Mouse (Mus musculus) left cerebral cortex, postnatal 4 days (tissue): ENCODE measurements around the gene Gm13285. TPM values are rescaled to one million over a fixed set of nuclear protein-coding genes. Genes with fewer than 3 reads are reported as not detected.
"Not testable (repeated sequence)": the region's sequence is repeated elsewhere in the genome, so short reads cannot be mapped to it uniquely, and the experiment has no call there.

ENCODE experiments used
- DNase-seq: peaks from one replicate; pipeline ENCODE4 v3.0.0-alpha.2; 2022
- intact Hi-C: fragments of 180-260 bp; cut with DNase I; formaldehyde crosslinking; loops from one replicate; pipeline ENCODE4 v1.15.1; 2025
- total RNA-seq, 2 experiments: library from RNA; stranded (reverse); gene quantifications; 2 replicates each; pipeline ENCODE4 v1.2.3; 2021

Gene Gm13285
- total RNA-seq: under 1 TPM in 1 of 2 experiments, not detected in 1; 0.24 TPM

DNA sequence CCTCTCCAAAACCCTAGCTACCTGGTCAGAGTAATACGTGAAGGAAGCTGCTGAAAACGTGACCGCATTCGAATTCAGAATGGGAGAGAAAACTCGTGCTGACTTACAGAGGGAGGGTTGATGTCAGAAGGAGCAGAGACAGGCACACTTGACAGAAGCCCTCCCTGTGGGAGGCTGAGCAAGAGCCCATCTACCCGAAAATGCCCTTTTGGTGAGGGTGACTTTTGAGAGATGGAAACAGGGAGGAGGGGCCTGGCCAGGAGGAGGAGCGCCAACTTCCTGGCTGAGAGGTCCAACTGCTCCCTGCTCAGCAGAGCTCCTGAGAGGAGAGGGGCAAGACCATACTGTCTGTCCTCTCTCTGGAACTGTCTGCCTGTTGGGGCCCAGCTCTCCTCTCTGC is at the start of gene Gm13285:
Gm13285 (plus strand) TSS at position 301 of the 400 bp plus-strand sequence.
- intact Hi-C loops, DNase-seq: not testable (repeated sequence)

- intact Hi-C loops: no loop called here
- no peak for DNase-seq
Observed at GRCm38 (mm10) chr4:88749926-88750325, 49.5 kb upstream of the Gm13285 start.

DNA sequence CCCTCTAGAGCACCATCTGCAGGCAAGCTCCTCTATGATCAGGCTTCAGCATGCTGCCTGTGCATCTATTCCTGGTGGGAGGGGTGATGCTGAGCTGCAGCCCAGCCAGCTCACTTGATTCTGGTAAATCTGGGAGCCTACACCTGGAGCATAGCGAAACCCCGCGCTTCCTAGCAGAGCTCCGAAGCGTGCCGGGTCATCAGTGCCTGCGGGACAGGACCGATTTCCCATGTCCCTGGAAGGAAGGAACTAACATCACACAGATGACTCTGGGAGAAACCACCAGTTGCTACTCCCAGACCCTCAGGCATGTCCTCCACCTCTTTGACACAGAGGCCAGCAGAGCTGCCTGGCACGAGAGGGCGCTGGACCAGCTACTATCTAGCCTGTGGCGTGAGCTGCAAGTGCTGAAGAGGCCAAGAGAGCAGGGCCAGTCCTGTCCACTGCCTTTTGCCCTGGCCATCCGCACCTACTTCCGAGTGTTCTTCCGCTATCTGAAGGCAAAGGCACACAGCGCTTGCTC is 44.6 kb upstream of the Gm13285 start, which contains the start of gene Gm13271:
Gm13271 (plus strand) TSS at position 51 of the 523 bp plus-strand sequence.
- peak; percentile 45 for DNase-seq
- intact Hi-C loops: not testable (repeated sequence)

- intact Hi-C loops, DNase-seq: not testable (repeated sequence)
Observed at GRCm38 (mm10) chr4:88756581-88757513, 42.6 kb upstream of the Gm13285 start.

DNA sequence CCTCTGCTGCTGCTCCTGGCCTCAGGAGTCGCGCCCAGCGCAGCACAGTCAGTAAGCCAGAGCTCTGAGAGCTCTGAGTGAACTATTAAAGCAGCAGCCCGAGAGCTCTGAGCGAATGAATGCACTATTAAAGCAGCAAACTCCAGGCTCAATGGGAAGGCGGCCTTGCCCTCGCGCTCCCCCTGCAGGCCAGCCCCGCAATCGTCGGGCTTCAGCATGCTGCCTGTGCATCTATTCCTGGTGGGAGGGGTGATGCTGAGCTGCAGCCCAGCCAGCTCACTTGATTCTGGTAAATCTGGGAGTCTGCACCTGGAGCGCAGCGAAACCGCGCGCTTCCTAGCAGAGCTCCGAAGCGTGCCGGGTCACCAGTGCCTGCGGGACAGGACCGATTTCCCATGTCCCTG is 41.8 kb upstream of the Gm13285 start:
- intact Hi-C loops: not testable (repeated sequence)
- peak; percentile 82 for DNase-seq

GRCm38 (mm10) chr4:88758751-88759150 is 40.7 kb upstream of the Gm13285 start:
- intact Hi-C loops, DNase-seq: not testable (repeated sequence)

GRCm38 (mm10) chr4:88759610-88760268 is 39.7 kb upstream of the Gm13285 start, which contains the start of gene Gm13283:
Gene Gm13283, plus strand, starts transcription at chr4:88760119.
- DNase-seq, intact Hi-C loops: not testable (repeated sequence)

DNA sequence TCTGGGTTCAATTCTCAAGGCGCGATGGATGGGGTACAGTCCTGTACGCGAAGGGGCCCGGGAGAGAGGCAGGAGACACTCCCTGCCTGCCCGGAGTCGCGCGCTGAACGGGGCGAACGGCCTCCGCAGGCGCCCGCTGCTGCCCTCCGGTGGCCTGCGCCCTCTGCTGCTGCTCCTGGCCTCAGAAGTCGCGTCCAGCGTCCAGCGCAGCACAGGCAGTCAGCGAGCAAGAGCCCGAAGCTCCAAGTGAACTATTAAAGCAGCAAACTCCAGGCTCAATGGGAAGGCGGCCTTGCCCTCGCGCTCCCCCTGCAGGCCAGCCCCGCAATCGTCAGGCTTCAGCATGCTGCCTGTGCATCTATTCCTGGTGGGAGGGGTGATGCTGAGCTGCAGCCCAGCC is 39.0 kb upstream of the Gm13285 start:
- DNase-seq: peak; percentile 68
- intact Hi-C loops: not testable (repeated sequence)

DNA sequence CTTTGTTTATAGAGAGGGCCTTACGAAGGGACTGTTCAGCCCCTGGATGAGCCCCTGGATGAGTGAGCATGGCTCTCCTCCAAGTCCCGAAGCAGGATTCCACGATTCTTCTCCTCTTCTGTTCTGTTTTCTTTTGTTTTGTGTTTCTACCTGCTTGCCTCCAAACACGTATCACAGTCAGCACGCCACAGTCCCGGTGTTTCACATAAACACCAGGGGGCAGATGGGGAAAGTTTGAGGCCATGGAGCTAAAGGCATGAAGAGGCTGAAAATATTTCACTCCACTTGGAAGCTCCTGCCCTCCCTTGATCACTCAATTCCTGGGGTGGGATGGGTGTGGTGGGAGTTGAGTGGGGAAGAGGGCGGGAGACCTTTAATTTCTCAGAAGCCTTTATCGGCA is 37.7 kb upstream of the Gm13285 start:
- peak; percentile 61 for DNase-seq
- intact Hi-C loops: not testable (repeated sequence)

DNA sequence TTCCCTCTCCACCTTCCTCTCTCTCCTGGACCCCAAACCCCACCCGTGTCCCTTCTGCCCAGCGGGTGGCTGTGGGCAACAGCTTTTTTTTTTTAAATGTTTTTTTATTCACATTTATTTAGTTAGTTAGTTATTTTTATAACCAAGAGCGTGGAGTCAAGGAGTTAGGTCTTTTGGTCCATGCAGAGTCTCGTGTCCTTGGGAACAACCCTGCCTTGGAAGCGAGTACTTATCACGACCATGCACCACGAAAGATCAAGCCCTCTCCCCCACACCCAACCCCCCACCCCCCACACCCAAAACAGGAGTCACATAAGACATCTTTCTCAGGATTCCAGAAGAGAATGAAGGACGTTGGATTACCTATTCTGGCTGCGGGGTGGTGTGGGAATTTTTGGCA is 37.1 kb upstream of the Gm13285 start:
- intact Hi-C loops, DNase-seq: not testable (repeated sequence)

- peak; percentile 29 for DNase-seq
- intact Hi-C loops: not testable (repeated sequence)
Observed at GRCm38 (mm10) chr4:88763384-88764018, 36.0 kb upstream of the Gm13285 start.

- DNase-seq, intact Hi-C loops: not testable (repeated sequence)
Observed at GRCm38 (mm10) chr4:88773534-88773933, 25.9 kb upstream of the Gm13285 start, which contains the start of gene Gm13290. Gene Gm13290, plus strand, starts transcription at chr4:88773834.

DNA sequence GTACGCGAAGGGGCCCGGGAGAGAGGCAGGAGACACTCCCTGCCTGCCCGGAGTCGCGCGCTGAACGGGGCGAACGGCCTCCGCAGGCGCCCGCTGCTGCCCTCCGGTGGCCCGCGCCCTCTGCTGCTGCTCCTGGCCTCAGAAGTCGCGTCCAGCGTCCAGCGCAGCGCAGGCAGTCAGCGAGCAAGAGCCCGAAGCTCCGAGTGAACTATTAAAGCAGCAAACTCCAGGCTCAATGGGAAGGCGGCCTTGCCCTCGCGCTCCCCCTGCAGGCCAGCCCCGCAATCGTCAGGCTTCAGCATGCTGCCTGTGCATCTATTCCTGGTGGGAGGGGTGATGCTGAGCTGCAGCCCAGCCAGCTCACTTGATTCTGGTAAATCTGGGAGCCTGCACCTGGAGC is 22.8 kb upstream of the Gm13285 start, which contains the start of gene Gm13289:
Gm13289 (plus strand) TSS at position 301 of the 400 bp plus-strand sequence.
- intact Hi-C loops, DNase-seq: not testable (repeated sequence)

DNA sequence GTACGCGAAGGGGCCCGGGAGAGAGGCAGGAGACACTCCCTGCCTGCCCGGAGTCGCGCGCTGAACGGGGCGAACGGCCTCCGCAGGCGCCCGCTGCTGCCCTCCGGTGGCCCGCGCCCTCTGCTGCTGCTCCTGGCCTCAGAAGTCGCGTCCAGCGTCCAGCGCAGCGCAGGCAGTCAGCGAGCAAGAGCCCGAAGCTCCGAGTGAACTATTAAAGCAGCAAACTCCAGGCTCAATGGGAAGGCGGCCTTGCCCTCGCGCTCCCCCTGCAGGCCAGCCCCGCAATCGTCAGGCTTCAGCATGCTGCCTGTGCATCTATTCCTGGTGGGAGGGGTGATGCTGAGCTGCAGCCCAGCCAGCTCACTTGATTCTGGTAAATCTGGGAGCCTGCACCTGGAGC is 19.9 kb upstream of the Gm13285 start, which contains the start of gene Gm13272:
Gm13272 (plus strand) TSS at position 301 of the 400 bp plus-strand sequence.
- DNase-seq, intact Hi-C loops: not testable (repeated sequence)

DNA sequence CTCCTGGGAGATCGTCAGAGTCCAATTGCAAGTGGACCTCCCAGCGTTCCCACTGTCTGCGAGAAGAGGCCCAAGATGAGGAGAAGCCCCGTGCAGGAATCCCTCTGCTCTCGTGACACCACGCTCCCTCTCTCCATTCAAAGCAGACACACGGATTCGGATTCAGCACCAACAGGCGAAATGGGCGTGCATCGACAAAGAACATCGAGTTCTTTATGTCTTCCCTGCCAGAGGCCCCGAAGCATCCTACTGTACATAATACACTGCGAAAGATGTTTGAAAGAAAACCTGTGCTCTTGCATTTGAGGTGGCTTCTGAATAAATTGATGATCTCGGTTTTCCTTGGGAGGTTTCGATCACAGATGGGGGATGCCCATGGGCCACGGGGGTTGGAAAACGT is 19.1 kb upstream of the Gm13285 start:
- DNase-seq, intact Hi-C loops: not testable (repeated sequence)

- DNase-seq, intact Hi-C loops: not testable (repeated sequence)
Observed at GRCm38 (mm10) chr4:88781831-88782230, 17.6 kb upstream of the Gm13285 start, which contains the start of gene Ifnz. Gene Ifnz, plus strand, starts transcription at chr4:88782131.

DNA sequence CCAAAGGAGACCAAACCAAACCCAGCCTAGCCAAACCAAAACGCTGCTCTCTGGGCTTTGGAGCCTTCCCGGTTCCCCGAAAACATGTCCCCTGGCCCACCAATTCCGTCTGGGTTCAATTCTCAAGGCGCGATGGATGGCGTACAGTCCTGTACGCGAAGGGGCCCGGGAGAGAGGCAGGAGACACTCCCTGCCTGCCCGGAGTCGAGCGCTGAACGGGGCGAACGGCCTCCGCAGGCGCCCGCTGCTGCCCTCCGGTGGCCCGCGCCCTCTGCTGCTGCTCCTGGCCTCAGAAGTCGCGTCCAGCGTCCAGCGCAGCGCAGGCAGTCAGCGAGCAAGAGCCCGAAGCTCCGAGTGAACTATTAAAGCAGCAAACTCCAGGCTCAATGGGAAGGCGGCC is 17.1 kb upstream of the Gm13285 start:
- DNase-seq, intact Hi-C loops: not testable (repeated sequence)

- intact Hi-C loops, DNase-seq: not testable (repeated sequence)
Observed at GRCm38 (mm10) chr4:88785409-88785808, 14.1 kb upstream of the Gm13285 start, which contains the start of gene Gm13276. Gene Gm13276, plus strand, starts transcription at chr4:88785709.

DNA sequence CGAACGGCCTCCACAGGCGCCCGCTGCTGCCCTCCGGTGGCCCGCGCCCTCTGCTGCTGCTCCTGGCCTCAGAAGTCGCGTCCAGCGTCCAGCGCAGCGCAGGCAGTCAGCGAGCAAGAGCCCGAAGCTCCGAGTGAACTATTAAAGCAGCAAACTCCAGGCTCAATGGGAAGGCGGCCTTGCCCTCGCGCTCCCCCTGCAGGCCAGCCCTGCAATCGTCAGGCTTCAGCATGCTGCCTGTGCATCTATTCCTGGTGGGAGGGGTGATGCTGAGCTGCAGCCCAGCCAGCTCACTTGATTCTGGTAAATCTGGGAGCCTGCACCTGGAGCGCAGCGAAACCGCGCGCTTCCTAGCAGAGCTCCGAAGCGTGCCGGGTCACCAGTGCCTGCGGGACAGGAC is 11.1 kb upstream of the Gm13285 start, which contains the start of gene Gm13277:
Gm13277 (plus strand) TSS at position 231 of the 400 bp plus-strand sequence.
- peak; percentile 66 for DNase-seq
- intact Hi-C loops: not testable (repeated sequence)

DNA sequence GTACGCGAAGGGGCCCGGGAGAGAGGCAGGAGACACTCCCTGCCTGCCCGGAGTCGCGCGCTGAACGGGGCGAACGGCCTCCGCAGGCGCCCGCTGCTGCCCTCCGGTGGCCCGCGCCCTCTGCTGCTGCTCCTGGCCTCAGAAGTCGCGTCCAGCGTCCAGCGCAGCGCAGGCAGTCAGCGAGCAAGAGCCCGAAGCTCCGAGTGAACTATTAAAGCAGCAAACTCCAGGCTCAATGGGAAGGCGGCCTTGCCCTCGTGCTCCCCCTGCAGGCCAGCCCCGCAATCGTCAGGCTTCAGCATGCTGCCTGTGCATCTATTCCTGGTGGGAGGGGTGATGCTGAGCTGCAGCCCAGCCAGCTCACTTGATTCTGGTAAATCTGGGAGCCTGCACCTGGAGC is 8.2 kb upstream of the Gm13285 start, which contains the start of gene Gm13278:
Gm13278 (plus strand) TSS at position 301 of the 400 bp plus-strand sequence.
- DNase-seq, intact Hi-C loops: not testable (repeated sequence)
